Mouse (Mus musculus) heart, embryonic 14.5 days (tissue): ENCODE data around the gene Ccl3. TPM values are rescaled to one million over a fixed set of nuclear protein-coding genes. Genes with fewer than 3 reads are reported as not detected.

Experiments used
- ATAC-seq: fragments of 200-750 bp; cut with Nextera tagmentation; 2 replicates; pipeline ENCODE4 v1.8.0; 2017; ENCODE audit warnings: low read depth, moderate TSS enrichment; ENCODE audit not compliant: insufficient number of reproducible peaks, insufficient read depth, low FRiP score
- H3K27ac ChIP-seq, 2 experiments: fragments of 200-500 bp in 1 of 2; fragments of 300-500 bp in 1 of 2; sonication (generic) in 1 of 2; replicated peaks in 1 of 2; 2 replicates each; pipeline ENCODE4 v1.5.1; 2012 to 2014; ENCODE audit warnings: low read depth in 2 of 2, low read length in 2 of 2, control low read depth in 1 of 2, mild to moderate bottlenecking in 1 of 2, mixed read lengths in 1 of 2; ENCODE audit not compliant: control insufficient read depth in 1 of 2, insufficient read depth in 1 of 2
- H3K27me3 ChIP-seq: fragments of 300-500 bp; sonication (generic); 2 replicates; pipeline ENCODE4 v1.6.1; 2014; ENCODE audit warnings: mild to moderate bottlenecking, low read length, control low read depth; ENCODE audit not compliant: control insufficient read depth, insufficient read depth
- H3K36me3 ChIP-seq: fragments of 300-500 bp; sonication (generic); 2 replicates; pipeline ENCODE4 v1.6.1; 2014; ENCODE audit warnings: mild to moderate bottlenecking, control low read depth, low read length, mixed read lengths; ENCODE audit not compliant: control insufficient read depth, insufficient read depth
- H3K4me1 ChIP-seq, 2 experiments: fragments of 200-500 bp in 1 of 2; fragments of 300-500 bp in 1 of 2; sonication (generic) in 1 of 2; 2 replicates each; pipeline ENCODE4 v1.6.1; 2012 to 2014; ENCODE audit warnings: low read length in 2 of 2, control low read depth in 1 of 2, mixed read lengths in 1 of 2; ENCODE audit not compliant: control insufficient read depth in 2 of 2, insufficient read depth in 2 of 2
- H3K4me2 ChIP-seq: fragments of 300-500 bp; sonication (generic); 2 replicates; pipeline ENCODE4 v1.6.1; 2014; ENCODE audit warnings: mild to moderate bottlenecking, low read length
- H3K4me3 ChIP-seq, 2 experiments: fragments of 200-500 bp in 1 of 2; fragments of 300-500 bp in 1 of 2; sonication (generic) in 1 of 2; 2 replicates each; pipeline ENCODE4 v1.5.1; 2012 to 2014; ENCODE audit warnings: low read length in 2 of 2, mild to moderate bottlenecking in 2 of 2, control low read depth in 1 of 2, low read depth in 1 of 2, moderate library complexity in 1 of 2; ENCODE audit not compliant: control insufficient read depth in 1 of 2, insufficient read depth in 1 of 2
- H3K9ac ChIP-seq: fragments of 300-500 bp; sonication (generic); 2 replicates; pipeline ENCODE4 v1.6.1; 2014; ENCODE audit warnings: mild to moderate bottlenecking, low read length
- H3K9me3 ChIP-seq: fragments of 300-500 bp; sonication (generic); 2 replicates; pipeline ENCODE4 v1.6.1; 2016; ENCODE audit warnings: low read length, control low read depth; ENCODE audit not compliant: control insufficient read depth
- WGBS: fragments of 180-500 bp; shearing (Covaris S2); extraction: QIAGEN DNeasy Blood & Tissue Kit; methylation state at CpG from one replicate; pipeline ENCODE4 v1.1.7; 2014; 5-methylcytosine and 5-hydroxymethylcytosine counted together
- polyA plus RNA-seq: library from polyadenylated mRNA; unstranded; fragments of >200 nt; fragmentation: Nextera tagmentation; extraction: Ambion mirVana; gene quantifications from 2 replicates; pipeline ENCODE4 v1.2.1, GENCODE M21; 2014

Ccl3 gene
- polyA plus RNA-seq, 1 experiment from 2014 or later, result 0.92 TPM

- Histone ChIP-seq H3K9me3 (no peaks in the 10 kb centered on the region), H3K4me2 (no peak overlapping the region), H3K9ac (no peak overlapping the region), H3K4me3 (no peak overlapping the region), H3K4me1 (peaks cover 2 to 4% of the 10 kb centered on the region in 2 experiments; a peak in 2 of 4 replicates), H3K27ac (no peak overlapping the region), H3K27me3 (no peaks in the 10 kb centered on the region), H3K36me3 (no peaks in the 10 kb centered on the region)
- 67% methylated on average over 2 of the region's 2 CpGs for WGBS
- no peak for ATAC-seq
Observed at GRCm38 (mm10) chr11:83638934-83639333, 10.2 kb downstream of the Ccl3 start.

- ATAC-seq, result 0 out of 2 replicates have a peak, but pooled peaks have one; percentile 61
- Histone ChIP-seq H3K9ac (no peak overlapping the region), H3K4me3 (no peak overlapping the region), H3K9me3 (no peaks in the 10 kb centered on the region), H3K4me2 (no peak overlapping the region), H3K36me3 (no peaks in the 10 kb centered on the region), H3K27ac (peak overlapping the region in 1 of 2 experiments; percentile 37; a peak in 1 of 4 replicates), H3K4me1 (peaks cover 5 to 11% of the 10 kb centered on the region in 2 experiments; a peak in 3 of 4 replicates), H3K27me3 (no peaks in the 10 kb centered on the region)
- WGBS, result 29% methylated on average over 1 of the region's 1 CpGs
Observed at GRCm38 (mm10) chr11:83636742-83637235, 12.4 kb downstream of the Ccl3 start.

GRCm38 (mm10) chr11:83634898-83635297 is 14.3 kb downstream of the Ccl3 start:
- peaks cover 5 to 12% of the 10 kb centered on the region in 2 experiments; a peak in 3 of 4 replicates for H3K4me1 ChIP-seq
- no peak overlapping the region for H3K27ac ChIP-seq
- ATAC-seq, result no peak
- H3K36me3 ChIP-seq, result no peaks in the 10 kb centered on the region
- H3K9me3 ChIP-seq, result no peaks in the 10 kb centered on the region
- no peak overlapping the region for H3K9ac ChIP-seq
- H3K27me3 ChIP-seq, result no peaks in the 10 kb centered on the region
- no peak overlapping the region for H3K4me2 ChIP-seq
- WGBS, result 91% methylated on average over 2 of the region's 2 CpGs
- H3K4me3 ChIP-seq, result no peak overlapping the region

- Histone ChIP-seq H3K4me1 (peaks cover 5 to 12% of the 10 kb centered on the region in 2 experiments; a peak in 3 of 4 replicates), H3K9ac (no peak overlapping the region), H3K9me3 (no peaks in the 10 kb centered on the region), H3K4me3 (no peak overlapping the region), H3K27ac (no peak overlapping the region), H3K36me3 (no peaks in the 10 kb centered on the region), H3K4me2 (no peak overlapping the region), H3K27me3 (no peaks in the 10 kb centered on the region)
- whole genome bisulfite sequencing, result 79% methylated on average over 4 of the region's 4 CpGs
- no peak for ATAC-seq
Observed at GRCm38 (mm10) chr11:83634425-83634824, 14.7 kb downstream of the Ccl3 start.

GRCm38 (mm10) chr11:83632744-83633143 is 16.4 kb downstream of the Ccl3 start:
- Histone ChIP-seq H3K27ac (no peak overlapping the region), H3K36me3 (no peaks in the 10 kb centered on the region), H3K9ac (no peak overlapping the region), H3K4me2 (no peak overlapping the region), H3K9me3 (no peaks in the 10 kb centered on the region), H3K4me1 (peaks cover 5 to 12% of the 10 kb centered on the region in 2 experiments; a peak in 3 of 4 replicates), H3K27me3 (no peaks in the 10 kb centered on the region), H3K4me3 (no peak overlapping the region)
- ATAC-seq, result no peak
- 64% methylated on average over 4 of the region's 4 CpGs for WGBS

- H3K4me2 ChIP-seq, result no peak overlapping the region
- no peaks in the 10 kb centered on the region for H3K36me3 ChIP-seq
- no peak overlapping the region for H3K4me3 ChIP-seq
- peaks cover 3 to 12% of the 10 kb centered on the region in 2 experiments; a peak in 2 of 4 replicates for H3K4me1 ChIP-seq
- H3K27ac ChIP-seq, result no peak overlapping the region
- H3K9ac ChIP-seq, result no peak overlapping the region
- H3K9me3 ChIP-seq, result no peaks in the 10 kb centered on the region
- H3K27me3 ChIP-seq, result no peaks in the 10 kb centered on the region
- no peak for ATAC-seq
- WGBS, result 60% methylated on average over 2 of the region's 2 CpGs
Observed at GRCm38 (mm10) chr11:83631065-83631464, 18.1 kb downstream of the Ccl3 start.

- H3K4me3 ChIP-seq, result no peak overlapping the region
- no peak overlapping the region for H3K9ac ChIP-seq
- H3K4me1 ChIP-seq, result peaks cover 3 to 12% of the 10 kb centered on the region in 2 experiments; a peak in 2 of 4 replicates
- H3K9me3 ChIP-seq, result no peaks in the 10 kb centered on the region
- no peaks in the 10 kb centered on the region for H3K36me3 ChIP-seq
- 93% methylated on average over 1 of the region's 1 CpGs for WGBS
- H3K27ac ChIP-seq, result no peak overlapping the region
- H3K4me2 ChIP-seq, result no peak overlapping the region
- H3K27me3 ChIP-seq, result no peaks in the 10 kb centered on the region
- no peak for ATAC-seq
Observed at GRCm38 (mm10) chr11:83630630-83631029, 18.5 kb downstream of the Ccl3 start.

- H3K9ac ChIP-seq, result no peak overlapping the region
- H3K27me3 ChIP-seq, result no peaks in the 10 kb centered on the region
- H3K4me3 ChIP-seq, result no peak overlapping the region
- ATAC-seq, result no peak
- WGBS, result 78% methylated on average over 9 of the region's 9 CpGs
- H3K27ac ChIP-seq, result no peak overlapping the region
- H3K36me3 ChIP-seq, result no peaks in the 10 kb centered on the region
- peaks cover 2 to 7% of the 10 kb centered on the region in 2 experiments; a peak in 2 of 4 replicates for H3K4me1 ChIP-seq
- no peaks in the 10 kb centered on the region for H3K9me3 ChIP-seq
- H3K4me2 ChIP-seq, result no peak overlapping the region
Observed at GRCm38 (mm10) chr11:83628808-83629207, 20.3 kb downstream of the Ccl3 start.
